Mouse (Mus musculus): ENCODE results near the gene Xpnpep2. TPM values are rescaled to one million over a fixed set of nuclear protein-coding genes. Genes with fewer than 3 reads are reported as not detected.

Gene Xpnpep2
- polyA plus RNA-seq, 1 experiment from 2014 or later: 1.1 TPM

- Histone ChIP-seq H3K4me1 (no peaks in the 10 kb centered on the region; the same call in 1 of the 2 replicates), H3K27me3 (ENCODE audit: insufficient read depth, poor library complexity, severe bottlenecking) (no peaks in the 10 kb centered on the region; the same call in 1 of the 2 replicates), H3K9me3 (no peaks in the 10 kb centered on the region), H3K36me3 (no peaks in the 10 kb centered on the region), H3K27ac (no peak overlapping the region), H3K4me3 (no peak overlapping the region)
- DNase-seq (ENCODE audit: low spot score): no peak
- WGBS: 79% methylated on average over 8 of the region's 8 CpGs
These were observed 11.9 kb upstream of the Xpnpep2 start for GRCm38 (mm10) chrX:48096580-48096979.

DNA sequence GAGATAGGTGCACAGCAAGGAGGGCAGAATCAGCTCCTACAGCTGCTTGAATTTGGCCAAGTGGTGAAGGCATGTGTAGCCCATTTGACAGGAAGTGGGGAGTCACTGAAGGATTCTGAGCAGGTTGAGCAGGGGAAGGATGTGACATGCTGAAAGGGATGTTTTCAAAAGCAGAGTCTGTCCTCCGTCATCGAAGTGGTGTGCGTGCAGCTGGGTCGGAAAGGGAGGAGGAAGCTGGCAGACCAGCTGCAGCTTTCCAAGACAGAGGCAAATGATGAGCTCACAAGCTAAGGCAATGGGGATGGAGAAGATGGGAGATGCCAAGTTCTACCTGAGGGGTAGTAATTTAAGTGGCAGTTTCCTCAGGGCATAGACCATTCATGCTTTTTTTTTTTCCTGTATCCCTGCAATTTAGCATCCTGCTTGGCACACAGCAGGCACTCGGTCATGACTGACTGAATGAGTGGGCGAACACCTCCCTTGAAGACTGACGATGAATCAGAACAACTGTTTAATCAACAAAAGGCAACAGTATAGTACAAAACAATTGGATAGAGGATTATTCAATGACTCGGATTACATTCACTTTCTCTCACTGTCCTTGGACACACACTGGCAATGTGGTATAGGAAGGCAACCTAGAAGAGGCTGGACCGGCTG lies 9.9 kb upstream of the Xpnpep2 start:
- no peak for DNase-seq (ENCODE audit: low spot score)
- 76% methylated on average over 9 of the region's 9 CpGs for WGBS

DNA sequence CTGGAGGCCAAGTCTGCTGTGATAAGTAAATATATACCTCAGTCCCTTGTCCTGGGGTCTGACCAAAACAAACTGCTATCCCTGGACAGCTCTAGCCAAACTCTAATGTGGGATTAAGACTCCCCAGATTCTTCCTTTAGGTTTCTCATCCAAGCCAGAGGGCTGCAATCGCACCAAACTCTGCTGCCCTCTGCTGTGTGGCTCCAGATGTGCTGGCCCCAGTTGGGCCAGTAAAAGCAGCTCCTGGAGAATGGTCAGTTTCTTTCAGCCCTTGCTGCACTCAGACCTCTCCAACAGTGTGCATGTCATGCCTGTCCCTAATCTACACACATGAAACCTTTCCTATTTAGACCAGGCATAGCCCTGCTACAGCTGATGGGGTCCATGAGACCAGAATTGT lies 8.7 kb upstream of the Xpnpep2 start:
- H3K27ac ChIP-seq: no peak overlapping the region
- 17% methylated on average over 1 of the region's 1 CpGs for WGBS
- H3K27me3 ChIP-seq (ENCODE audit: insufficient read depth, poor library complexity, severe bottlenecking): no peaks in the 10 kb centered on the region; the same call in 1 of the 2 replicates
- no peak overlapping the region for H3K4me3 ChIP-seq
- no peaks in the 10 kb centered on the region for H3K9me3 ChIP-seq
- H3K4me1 ChIP-seq: no peaks in the 10 kb centered on the region
- DNase-seq (ENCODE audit: low spot score): no peak
- no peaks in the 10 kb centered on the region for H3K36me3 ChIP-seq

More for the DNA sequence above, 9.9 kb upstream of the Xpnpep2 start:
- Histone ChIP-seq H3K9me3 (no peaks in the 10 kb centered on the region), H3K4me1 (no peaks in the 10 kb centered on the region), H3K4me3 (no peak overlapping the region), H3K27ac (no peak overlapping the region), H3K27me3 (ENCODE audit: insufficient read depth, poor library complexity, severe bottlenecking) (no peaks in the 10 kb centered on the region; the same call in 1 of the 2 replicates), H3K36me3 (no peaks in the 10 kb centered on the region)

DNA sequence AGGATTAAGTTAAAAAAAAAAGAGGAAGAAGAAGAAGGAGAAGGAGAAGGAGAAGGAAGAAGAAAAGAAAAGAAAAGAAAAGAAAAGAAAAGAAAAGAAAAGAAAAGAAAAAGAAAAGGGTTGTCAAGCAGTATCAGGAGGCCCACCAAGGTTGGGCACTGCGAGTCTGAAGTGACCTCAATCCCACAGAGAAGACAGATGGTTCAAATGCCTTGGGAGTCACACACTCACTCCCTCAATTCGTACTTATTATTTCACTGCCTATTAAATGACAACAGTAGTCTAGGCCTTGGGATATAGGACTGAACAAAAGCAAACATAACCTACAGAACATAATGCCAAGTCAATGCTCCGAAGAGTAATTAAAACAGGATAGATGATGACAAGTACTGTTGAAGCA lies 5.3 kb upstream of the Xpnpep2 start:
- Histone ChIP-seq H3K4me3 (no peak overlapping the region), H3K36me3 (no peaks in the 10 kb centered on the region), H3K27me3 (ENCODE audit: insufficient read depth, poor library complexity, severe bottlenecking) (peaks cover 9% of the 10 kb centered on the region; the same call in 1 of the 2 replicates), H3K9me3 (no peaks in the 10 kb centered on the region), H3K4me1 (no peaks in the 10 kb centered on the region), H3K27ac (no peak overlapping the region)
- DNase-seq (ENCODE audit: low spot score): no peak
- WGBS: 88% methylated on average over 3 of the region's 3 CpGs

DNA sequence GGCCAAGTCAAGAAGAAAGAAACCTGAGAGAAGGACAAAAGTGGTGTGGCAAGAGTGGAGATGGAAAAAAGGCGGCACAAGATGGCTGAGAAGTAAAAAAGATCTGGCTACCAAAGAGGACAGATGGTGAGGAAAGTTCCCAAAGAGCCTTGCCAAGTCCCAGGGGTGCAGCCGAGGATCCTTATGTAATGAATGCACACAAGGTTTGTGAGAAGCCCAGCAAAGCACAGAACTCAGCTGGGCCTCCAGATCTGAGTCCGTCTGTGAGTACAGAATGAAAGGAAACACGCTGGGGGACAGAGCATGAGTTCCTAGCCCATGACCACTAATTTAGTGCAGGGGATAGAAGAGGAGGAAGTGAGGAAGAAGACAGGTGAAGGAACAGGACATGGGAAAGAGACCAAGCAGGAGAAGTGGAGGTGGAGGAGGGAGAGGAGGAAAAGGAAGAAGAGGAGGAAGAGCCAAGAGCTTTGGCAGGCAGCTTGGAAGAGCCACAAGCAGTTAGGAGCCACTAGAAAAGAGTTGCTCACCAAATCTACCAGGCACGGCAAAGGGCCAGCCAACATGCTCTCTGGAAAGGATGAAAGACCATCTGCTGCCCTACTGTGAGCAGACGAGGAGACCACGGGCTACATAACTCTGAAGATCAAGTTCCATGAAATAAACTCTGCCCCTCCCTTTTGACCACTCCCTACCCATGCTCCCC lies 3.6 kb upstream of the Xpnpep2 start:
- 80% methylated on average over 7 of the region's 7 CpGs for WGBS
- no peak for DNase-seq (ENCODE audit: low spot score)
- Histone ChIP-seq H3K27ac (no peak overlapping the region), H3K4me3 (no peak overlapping the region), H3K9me3 (no peaks in the 10 kb centered on the region), H3K36me3 (no peaks in the 10 kb centered on the region), H3K27me3 (ENCODE audit: insufficient read depth, poor library complexity, severe bottlenecking) (peaks cover 9% of the 10 kb centered on the region; the same call in 1 of the 2 replicates), H3K4me1 (no peaks in the 10 kb centered on the region)

DNA sequence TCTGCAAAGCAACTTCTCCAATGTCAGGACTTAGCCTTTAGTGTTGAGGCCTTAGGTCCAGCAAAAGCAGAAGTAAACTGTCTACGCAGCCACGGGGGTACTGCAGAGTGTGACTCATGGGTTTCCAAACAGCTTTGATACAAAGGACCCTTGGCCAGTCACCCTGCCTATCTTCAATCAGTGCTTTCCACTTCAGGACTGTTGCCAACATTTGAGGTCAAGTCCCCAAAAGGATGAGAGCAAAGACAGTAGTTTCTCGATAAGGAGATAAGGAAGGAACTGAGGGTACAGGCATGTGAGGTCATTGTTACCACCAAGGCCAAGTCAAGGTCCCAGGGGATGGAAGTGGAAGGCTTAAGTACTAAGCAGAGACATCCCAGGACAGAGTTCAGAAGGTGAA lies 2.3 kb upstream of the Xpnpep2 start:
- no peaks in the 10 kb centered on the region for H3K9me3 ChIP-seq
- WGBS: 48% methylated on average over 3 of the region's 3 CpGs
- H3K36me3 ChIP-seq: no peaks in the 10 kb centered on the region
- no peak for DNase-seq (ENCODE audit: low spot score)
- no peaks in the 10 kb centered on the region for H3K4me1 ChIP-seq
- H3K27ac ChIP-seq: no peak overlapping the region
- no peak overlapping the region for H3K4me3 ChIP-seq
- peaks cover 9% of the 10 kb centered on the region; the same call in 1 of the 2 replicates for H3K27me3 ChIP-seq (ENCODE audit: insufficient read depth, poor library complexity, severe bottlenecking)

- Histone ChIP-seq H3K4me1 (no peaks in the 10 kb centered on the region), H3K4me3 (no peak overlapping the region), H3K36me3 (no peaks in the 10 kb centered on the region), H3K9me3 (no peaks in the 10 kb centered on the region), H3K27ac (no peak overlapping the region), H3K27me3 (ENCODE audit: insufficient read depth, poor library complexity, severe bottlenecking) (peaks cover 12% of the 10 kb centered on the region)
- no peak for DNase-seq (ENCODE audit: low spot score)
- WGBS: 85% methylated on average over 3 of the region's 3 CpGs
These were observed 761 bp downstream of the Xpnpep2 start for GRCm38 (mm10) chrX:48109316-48109655.

- H3K27ac ChIP-seq: no peak overlapping the region
- no peaks in the 10 kb centered on the region for H3K4me1 ChIP-seq
These were observed 10.8 kb downstream of the Xpnpep2 start for GRCm38 (mm10) chrX:48119294-48119693.

DNA sequence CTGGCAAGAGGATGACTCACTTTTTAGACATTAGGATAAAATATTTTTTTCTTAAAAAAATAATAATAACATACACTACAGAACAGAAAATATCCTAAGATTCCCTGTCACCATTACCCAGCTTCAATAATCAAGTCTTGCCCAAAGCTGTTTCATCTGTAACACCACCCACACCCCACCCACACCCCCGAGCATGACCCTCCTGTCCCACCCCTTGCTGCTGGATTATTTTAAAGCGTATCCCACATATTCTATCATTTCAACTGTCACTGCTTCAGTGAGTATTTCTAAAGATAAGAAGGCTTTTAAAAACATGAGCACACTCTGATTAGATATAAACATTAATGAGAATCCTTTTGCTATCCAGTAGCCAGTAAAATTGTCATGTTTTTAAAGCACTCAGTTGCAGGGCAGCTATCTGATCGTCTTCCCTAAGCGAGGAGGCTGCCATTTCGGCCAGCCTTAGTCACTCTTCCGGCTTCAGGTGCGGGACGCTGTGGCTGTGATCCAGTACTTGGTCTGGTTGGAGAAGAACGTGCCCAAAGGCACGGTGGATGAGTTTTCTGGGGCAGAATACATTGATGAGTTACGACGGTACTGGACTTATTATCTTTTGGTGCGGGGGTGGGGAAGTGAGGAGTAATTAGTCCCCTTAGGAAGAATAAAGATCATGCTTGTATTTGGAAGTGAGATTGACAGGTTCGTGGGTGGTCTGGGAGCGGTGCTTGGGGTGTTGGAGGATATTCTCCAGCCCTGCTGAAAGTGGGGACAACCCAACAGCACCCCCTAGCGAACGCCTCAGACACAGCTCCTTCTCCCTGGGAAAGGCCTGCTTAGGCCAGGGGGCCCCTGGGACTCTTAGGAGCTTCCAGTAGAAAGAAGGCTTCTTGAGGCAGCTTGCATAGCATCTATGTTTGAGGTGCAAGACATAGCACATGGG lies 15.9 kb downstream of the Xpnpep2 start:
- H3K27me3 ChIP-seq (ENCODE audit: insufficient read depth, poor library complexity, severe bottlenecking): peaks cover 21% of the 10 kb centered on the region; the same call in 1 of the 2 replicates
- H3K4me1 ChIP-seq: no peaks in the 10 kb centered on the region
- no peak overlapping the region for H3K27ac ChIP-seq
- 27% methylated on average over 17 of the region's 17 CpGs for WGBS
- peak overlapping the region; percentile 29; the same call in 1 of the 2 replicates for H3K4me3 ChIP-seq
- H3K36me3 ChIP-seq: no peaks in the 10 kb centered on the region
- DNase-seq (ENCODE audit: low spot score): peak; percentile 79
- H3K9me3 ChIP-seq: no peaks in the 10 kb centered on the region

More at GRCm38 (mm10) chrX:48119294-48119693, 10.8 kb downstream of the Xpnpep2 start:
- no peak for DNase-seq (ENCODE audit: low spot score)
- H3K4me3 ChIP-seq: no peak overlapping the region
- no peaks in the 10 kb centered on the region for H3K36me3 ChIP-seq
- peaks cover 28% of the 10 kb centered on the region; the same call in 1 of the 2 replicates for H3K27me3 ChIP-seq (ENCODE audit: insufficient read depth, poor library complexity, severe bottlenecking)
- H3K9me3 ChIP-seq: no peaks in the 10 kb centered on the region

DNA sequence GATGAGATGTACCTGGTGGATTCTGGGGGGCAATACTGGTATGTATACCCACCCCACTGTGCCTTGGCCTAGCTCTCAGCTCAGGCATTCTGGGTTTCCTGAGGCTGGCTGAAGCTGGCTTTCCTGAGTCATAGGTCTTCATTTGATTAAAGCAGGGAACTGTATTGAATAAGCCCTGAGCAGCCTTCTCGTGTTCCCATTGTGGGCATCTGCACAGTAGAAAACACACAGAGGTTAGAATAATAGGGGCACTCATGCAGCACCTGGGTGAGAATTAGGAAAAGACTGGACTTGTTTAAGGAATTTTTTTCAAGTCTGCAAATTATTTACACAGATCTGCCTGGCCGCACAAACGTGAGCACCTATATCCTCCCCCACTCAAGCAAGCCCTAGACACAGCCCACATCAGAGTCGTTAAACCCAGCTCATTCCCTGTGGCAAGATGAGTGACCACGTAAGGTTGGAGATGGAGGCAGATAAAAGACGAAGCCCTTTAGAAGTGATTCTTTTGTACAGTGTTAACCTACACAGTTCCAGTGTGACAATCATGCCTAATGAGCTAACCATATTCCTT lies 18.5 kb downstream of the Xpnpep2 start:
- Histone ChIP-seq H3K27me3 (ENCODE audit: insufficient read depth, poor library complexity, severe bottlenecking) (peaks cover 21% of the 10 kb centered on the region; the same call in 1 of the 2 replicates), H3K4me1 (no peaks in the 10 kb centered on the region), H3K27ac (no peak overlapping the region), H3K36me3 (no peaks in the 10 kb centered on the region), H3K9me3 (no peaks in the 10 kb centered on the region), H3K4me3 (no peak overlapping the region)
- DNase-seq (ENCODE audit: low spot score): no peak
- WGBS: 81% methylated on average over 6 of the region's 6 CpGs

DNA sequence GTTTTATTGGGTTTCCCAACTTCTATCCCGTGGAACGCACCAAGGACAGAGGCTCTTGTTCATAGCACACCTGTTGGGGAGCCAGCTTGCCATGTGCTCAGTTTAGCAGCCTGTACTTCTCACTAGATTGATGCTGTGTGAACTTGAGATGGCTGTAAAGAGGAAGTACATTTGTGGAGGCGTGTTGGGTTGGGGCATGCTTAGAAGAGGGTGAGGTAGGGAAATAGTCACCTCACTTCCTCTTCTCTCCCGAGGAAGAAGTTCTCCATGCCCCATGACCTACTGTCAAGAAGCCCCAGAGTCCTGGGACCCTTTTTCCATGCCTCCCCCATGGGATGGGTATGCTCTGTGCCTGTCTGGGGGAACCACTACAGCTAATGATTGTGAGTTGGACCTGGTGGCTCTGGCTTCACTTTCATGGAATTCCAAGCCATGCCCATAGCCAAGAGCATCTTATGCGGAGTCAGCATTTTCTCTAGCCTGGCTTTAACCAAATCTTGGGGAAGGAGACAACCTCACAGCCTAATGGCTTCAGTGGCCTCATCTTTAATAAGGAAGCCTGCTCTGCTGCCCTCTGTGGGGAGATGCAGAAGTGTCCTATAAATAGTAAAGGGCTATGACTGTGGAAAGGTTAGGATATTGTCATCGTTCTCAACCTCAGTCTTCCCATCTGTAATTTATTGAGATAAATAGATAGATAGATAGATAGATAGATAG lies 19.1 kb downstream of the Xpnpep2 start:
- 77% methylated on average over 6 of the region's 6 CpGs for WGBS
- no peak overlapping the region for H3K27ac ChIP-seq
- no peak for DNase-seq (ENCODE audit: low spot score)
- H3K4me1 ChIP-seq: no peaks in the 10 kb centered on the region
- H3K36me3 ChIP-seq: no peaks in the 10 kb centered on the region
- H3K9me3 ChIP-seq: no peaks in the 10 kb centered on the region
- no peak overlapping the region for H3K4me3 ChIP-seq
- peaks cover 18% of the 10 kb centered on the region; the same call in 1 of the 2 replicates for H3K27me3 ChIP-seq (ENCODE audit: insufficient read depth, poor library complexity, severe bottlenecking)

DNA sequence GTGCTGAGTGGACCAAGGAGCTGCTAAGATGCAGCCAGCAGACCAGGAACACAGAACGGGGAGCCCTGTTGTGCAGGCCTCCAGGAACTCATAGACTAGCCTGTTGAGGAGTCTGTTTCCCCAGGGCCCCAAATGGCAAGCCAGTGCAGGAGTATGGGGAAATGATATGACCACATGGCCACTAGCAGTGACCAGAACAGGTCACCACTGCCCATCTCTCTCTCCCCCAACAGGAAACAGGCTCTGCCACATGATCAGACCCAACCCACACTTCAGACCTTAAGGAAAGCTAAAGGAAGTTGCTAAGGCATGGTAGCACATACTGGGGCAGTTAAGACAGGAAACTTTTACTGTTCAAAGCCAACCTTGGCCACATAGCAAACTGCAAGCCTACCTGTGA lies 20.6 kb downstream of the Xpnpep2 start:
- H3K9me3 ChIP-seq: no peaks in the 10 kb centered on the region
- no peak overlapping the region for H3K4me3 ChIP-seq
- H3K36me3 ChIP-seq: no peaks in the 10 kb centered on the region
- no peak for DNase-seq (ENCODE audit: low spot score)
- no peaks in the 10 kb centered on the region for H3K4me1 ChIP-seq
- H3K27me3 ChIP-seq (ENCODE audit: insufficient read depth, poor library complexity, severe bottlenecking): peaks cover 7% of the 10 kb centered on the region; the same call in 1 of the 2 replicates
- 53% methylated on average over 1 of the region's 1 CpGs for WGBS
- no peak overlapping the region for H3K27ac ChIP-seq

All from heart, embryonic 10.5 days (tissue).